Mouse (Mus musculus) olfactory bulb, adult 2 months (tissue): ENCODE results near the gene Pi4ka. TPM values are rescaled to one million over a fixed set of nuclear protein-coding genes. Genes with fewer than 3 reads are reported as not detected.
"Not testable (repeated sequence)": the region's sequence is repeated elsewhere in the genome, so short reads cannot be mapped to it uniquely, and the experiment has no call there.

Experiments
- H3K27ac ChIP-seq: fragments of 200-500 bp; 2 replicates; pipeline ENCODE4 v1.5.1; 2012; ENCODE audit warnings: low read depth, low read length; ENCODE audit not compliant: insufficient read depth
- H3K4me1 ChIP-seq: fragments of 200-500 bp; 2 replicates; pipeline ENCODE4 v1.6.1; 2012; ENCODE audit warnings: low read length; ENCODE audit not compliant: control insufficient read depth, insufficient read depth
- H3K4me3 ChIP-seq: fragments of 200-500 bp; 2 replicates; pipeline ENCODE4 v1.5.1; 2012; ENCODE audit warnings: mild to moderate bottlenecking, low read depth, low read length, moderate library complexity; ENCODE audit not compliant: insufficient read depth
- CTCF ChIP-seq: fragments of 200-500 bp; IDR thresholded peaks from 2 replicates; pipeline ENCODE4 v1.5.1; 2012; ENCODE audit warnings: low read depth, mild to moderate bottlenecking, low read length, moderate library complexity; ENCODE audit not compliant: insufficient read depth
- POLR2A ChIP-seq: fragments of 200-500 bp; IDR thresholded peaks from 2 replicates; pipeline ENCODE4 v1.6.1; 2012; ENCODE audit warnings: mild to moderate bottlenecking, low read depth, low read length, moderate library complexity; ENCODE audit not compliant: insufficient read depth
- WGBS: fragments of 180-500 bp; shearing (Covaris S2); methylation state at CpG from one replicate; pipeline ENCODE4 v1.1.7; 2018; 5-methylcytosine and 5-hydroxymethylcytosine counted together
- polyA plus RNA-seq: library from polyadenylated mRNA; stranded (reverse); fragments of >200 nt; gene quantifications from 2 replicates; pipeline ENCODE4 v1.2.4, GENCODE M21; 2012; ENCODE audit warnings: low replicate concordance; ENCODE audit not compliant: missing spikeins, insufficient read depth, insufficient read length

Gene Pi4ka
- polyA plus RNA-seq, 1 experiment, result 511 TPM

- WGBS, result under 1% methylated on average over 62 of the region's 62 CpGs
- Histone ChIP-seq H3K27ac (peak overlapping the region; percentile 31), H3K4me3 (peak overlapping the region; percentile 82), H3K4me1 (peaks cover 14% of the 10 kb centered on the region; the same call in 1 of the 2 replicates)
- TF ChIP-seq POLR2A (no peak), CTCF (no peak)
Observed at GRCm38 (mm10) chr16:17233702-17234498, 172.2 kb downstream of the Pi4ka start.

GRCm38 (mm10) chr16:17232794-17233701 lies 173.1 kb downstream of the Pi4ka start, which contains the start of gene Hic2:
TSS of gene Hic2 (plus strand) at chr16:17233572.
- TF ChIP-seq POLR2A (peak; percentile 93), CTCF (no peak)
- peaks cover 14% of the 10 kb centered on the region; the same call in 1 of the 2 replicates for H3K4me1 ChIP-seq
- peak within 1 kb of the TSS; percentile 82 for H3K4me3 ChIP-seq
- H3K27ac ChIP-seq, result peak within 1 kb of the TSS; percentile 31
- 3% methylated on average over 59 of the region's 59 CpGs for WGBS

DNA sequence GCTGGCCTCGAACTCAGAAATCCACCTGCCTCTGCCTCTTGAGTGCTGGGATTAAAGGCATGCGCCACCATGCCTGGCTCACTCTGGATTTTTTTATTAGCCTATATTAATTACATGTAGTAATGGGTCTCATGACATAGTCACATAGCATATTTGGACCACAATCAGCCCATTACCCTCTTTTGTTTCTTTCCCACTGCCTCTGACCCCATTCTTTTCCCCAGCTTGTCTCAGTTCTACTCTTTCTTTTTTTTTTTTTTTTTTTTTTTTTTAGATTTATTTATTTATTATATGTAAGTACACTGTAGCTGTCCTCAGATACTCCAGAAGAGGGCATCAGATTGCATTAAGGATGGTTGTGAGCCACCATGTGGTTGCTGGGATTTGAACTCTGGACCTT lies 174.6 kb downstream of the Pi4ka start:
- 93% methylated on average over 2 of the region's 2 CpGs for WGBS
- H3K4me3 ChIP-seq, H3K27ac ChIP-seq: not testable (repeated sequence)
- peaks cover 14% of the 10 kb centered on the region; the same call in 1 of the 2 replicates for H3K4me1 ChIP-seq

Other genes with a start within 250 kb of the Pi4ka start
- not detected in 2 replicates for gene Ube2l3, start 203.7 kb downstream of the Pi4ka start, polyA plus RNA-seq
- not detected in 2 replicates for gene Rimbp3, start 197.7 kb downstream of the Pi4ka start, polyA plus RNA-seq
- gene Hic2, start 172.7 kb downstream of the Pi4ka start, polyA plus RNA-seq, result not detected in 2 replicates
- not detected in 2 replicates for gene Tmem191c, start 130.2 kb downstream of the Pi4ka start, polyA plus RNA-seq
- gene Serpind1, start 74.9 kb downstream of the Pi4ka start, polyA plus RNA-seq, result not detected in 2 replicates
- gene Snap29, start 328 bp downstream of the Pi4ka start, polyA plus RNA-seq, result not detected in 2 replicates
- gene Crkl, start 45.7 kb upstream of the Pi4ka start, polyA plus RNA-seq, result not detected in 2 replicates
- gene Aifm3, start 83.3 kb upstream of the Pi4ka start, polyA plus RNA-seq, result not detected in 2 replicates
- not detected in 2 replicates for gene Lztr1, start 102.4 kb upstream of the Pi4ka start, polyA plus RNA-seq
- not detected in 2 replicates for gene Thap7, start 124.8 kb upstream of the Pi4ka start, polyA plus RNA-seq
- gene Lrrc74b, start 154.9 kb upstream of the Pi4ka start, polyA plus RNA-seq, result not detected in 2 replicates
- not detected in 2 replicates for gene P2rx6, start 155.6 kb upstream of the Pi4ka start, polyA plus RNA-seq
- not detected in 2 replicates for gene Slc7a4, start 176.9 kb upstream of the Pi4ka start, polyA plus RNA-seq
- gene Smpd4, start 213.0 kb upstream of the Pi4ka start, polyA plus RNA-seq, result not detected in 2 replicates
- not detected in 2 replicates for gene Ccdc74a, start 240.2 kb upstream of the Pi4ka start, polyA plus RNA-seq